Mouse (Mus musculus) embryonic facial prominence, embryonic 11.5 days (tissue): ENCODE data around the gene Llgl1. TPM values are rescaled to one million over a fixed set of nuclear protein-coding genes. Genes with fewer than 3 reads are reported as not detected.

Source experiments
- ATAC-seq: fragments of 200-750 bp; cut with Nextera tagmentation; replicated peaks from 2 replicates; pipeline ENCODE4 v1.8.0; 2017; ENCODE audit warnings: low read depth; ENCODE audit not compliant: insufficient number of reproducible peaks, low FRiP score, low TSS enrichment
- DNase-seq: peaks from one replicate; pipeline ENCODE4 v3.0.0-alpha.2; 2015; ENCODE audit warnings: low spot score
- H3K27ac ChIP-seq: fragments of 300-500 bp; sonication (generic); replicated peaks from 2 replicates; pipeline ENCODE4 v1.5.1; 2014; ENCODE audit warnings: mild to moderate bottlenecking, low read depth, low read length, control low read depth
- H3K27me3 ChIP-seq: fragments of 300-500 bp; sonication (generic); 2 replicates; pipeline ENCODE4 v1.6.1; 2014; ENCODE audit warnings: mild to moderate bottlenecking, low read length, moderate library complexity, mixed read lengths; ENCODE audit not compliant: control insufficient read depth, insufficient read depth
- H3K36me3 ChIP-seq: fragments of 300-500 bp; sonication (generic); replicated peaks from 2 replicates; pipeline ENCODE4 v1.6.1; 2014; ENCODE audit warnings: low read depth, mild to moderate bottlenecking, low read length, moderate library complexity, mixed read lengths; ENCODE audit not compliant: control insufficient read depth, insufficient read depth
- H3K4me1 ChIP-seq: fragments of 300-500 bp; sonication (generic); 2 replicates; pipeline ENCODE4 v1.6.1; 2014; ENCODE audit warnings: low read length, mixed read lengths; ENCODE audit not compliant: control insufficient read depth, insufficient read depth
- H3K4me2 ChIP-seq: fragments of 300-500 bp; sonication (generic); 2 replicates; pipeline ENCODE4 v1.6.1; 2014; ENCODE audit warnings: low read depth, mild to moderate bottlenecking, control low read depth, low read length, moderate library complexity
- H3K4me3 ChIP-seq: fragments of 300-500 bp; sonication (generic); 2 replicates; pipeline ENCODE4 v1.5.1; 2014; ENCODE audit warnings: low read depth, low read length, control low read depth
- H3K9ac ChIP-seq: fragments of 300-500 bp; sonication (generic); replicated peaks from 2 replicates; pipeline ENCODE4 v1.6.1; 2014; ENCODE audit warnings: mild to moderate bottlenecking, control low read depth, low read length
- H3K9me3 ChIP-seq: fragments of 300-500 bp; sonication (generic); replicated peaks from 2 replicates; pipeline ENCODE4 v1.6.1; 2016; ENCODE audit warnings: mild to moderate bottlenecking, low read length, inconsistent platforms, mixed read lengths; ENCODE audit not compliant: control insufficient read depth
- WGBS: fragments of 180-500 bp; shearing (Covaris S2); extraction: QIAGEN DNeasy Blood & Tissue Kit; methylation state at CpG from one replicate; pipeline ENCODE4 v1.1.7; 2014; 5-methylcytosine and 5-hydroxymethylcytosine counted together
- microRNA-seq: library from miRNA; unstranded; fragments of <30 nt; microRNA quantifications from one replicate; pipeline ENCODE4, GENCODE M21; 2016; ENCODE audit warnings: borderline number of aligned reads
- polyA plus RNA-seq: library from polyadenylated mRNA; unstranded; fragments of >200 nt; fragmentation: Nextera tagmentation; extraction: Ambion mirVana; gene quantifications from 2 replicates; pipeline ENCODE4 v1.2.1, GENCODE M21; 2014

Llgl1 gene
- polyA plus RNA-seq, 1 experiment from 2014 or later: 67.8 TPM

- no peak overlapping the region for H3K4me3 ChIP-seq
- WGBS: 67% methylated on average over 3 of the region's 3 CpGs
- H3K9me3 ChIP-seq: no peaks in the 10 kb centered on the region
- H3K4me1 ChIP-seq: no peaks in the 10 kb centered on the region
- ATAC-seq: no peak
- no peak overlapping the region for H3K4me2 ChIP-seq
- H3K27ac ChIP-seq: no peak overlapping the region
- H3K9ac ChIP-seq: no peak overlapping the region
- no peaks in the 10 kb centered on the region for H3K27me3 ChIP-seq
- peaks cover 3% of the 10 kb centered on the region for H3K36me3 ChIP-seq
- no peak for DNase-seq
Measured at GRCm38 (mm10) chr11:60740321-60740720, 40.8 kb downstream of the Llgl1 start.

DNA sequence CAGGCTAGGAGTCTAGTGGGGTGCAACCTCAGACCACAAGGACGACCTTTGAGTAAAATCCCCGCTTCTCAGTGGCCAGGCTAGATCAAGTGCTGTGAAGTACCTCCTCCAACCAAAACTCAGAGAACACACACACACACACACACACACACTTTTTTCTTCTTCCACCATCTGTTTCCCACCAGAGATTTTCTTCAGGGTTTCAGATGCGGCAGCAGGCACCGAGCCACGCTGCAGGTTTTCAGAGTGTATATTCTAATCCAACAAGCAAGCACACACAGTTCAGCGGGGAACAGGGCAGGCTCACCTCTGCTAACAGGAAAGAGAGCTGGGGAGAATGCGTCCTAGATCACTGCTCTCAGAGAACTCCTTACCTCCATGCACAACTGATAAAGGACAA, 56.0 kb downstream of the Llgl1 start:
- H3K36me3 ChIP-seq: no peaks in the 10 kb centered on the region; the same call in none of the 2 replicates
- WGBS: 95% methylated on average over 7 of the region's 7 CpGs

DNA sequence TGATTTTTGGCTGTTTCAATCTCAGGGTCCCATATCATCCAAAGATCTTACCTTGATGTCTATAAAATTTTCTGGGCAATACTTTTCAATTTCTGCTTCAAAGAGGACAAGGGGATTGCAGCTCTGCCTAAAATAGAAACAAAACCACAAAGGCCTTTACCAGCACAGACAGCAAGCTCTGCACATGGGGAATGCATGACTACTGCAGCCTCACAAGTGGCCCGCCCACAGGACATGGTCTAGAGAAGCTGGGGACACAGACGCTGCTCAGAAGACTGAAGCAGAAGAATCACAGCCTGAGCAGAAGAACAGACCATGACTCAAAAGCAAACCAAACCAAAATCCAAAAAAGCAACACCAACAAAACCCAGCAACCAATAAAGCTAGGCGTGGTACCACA, 62.2 kb downstream of the Llgl1 start:
- 92% methylated on average over 3 of the region's 3 CpGs for WGBS
- Histone ChIP-seq H3K27ac (no peak overlapping the region), H3K9ac (no peak overlapping the region), H3K4me2 (no peak overlapping the region), H3K36me3 (no peaks in the 10 kb centered on the region), H3K27me3 (no peaks in the 10 kb centered on the region), H3K4me1 (no peaks in the 10 kb centered on the region), H3K4me3 (no peak overlapping the region), H3K9me3 (no peaks in the 10 kb centered on the region)
- DNase-seq: no peak
- ATAC-seq: no peak

More for the DNA sequence above, 56.0 kb downstream of the Llgl1 start:
- Histone ChIP-seq H3K9ac (no peak overlapping the region), H3K27ac (no peak overlapping the region), H3K4me3 (no peak overlapping the region), H3K4me2 (no peak overlapping the region), H3K27me3 (no peaks in the 10 kb centered on the region), H3K4me1 (no peaks in the 10 kb centered on the region), H3K9me3 (no peaks in the 10 kb centered on the region)
- ATAC-seq (no peak), DNase-seq (no peak)

Small RNA genes within 50 kb of the gene (microRNA-seq; reads per million reads assigned to microRNA genes)
- gene Mir5100: 2.8 reads per million

Other genes starting within 250 kb of the Llgl1 start
- 124 and 136 TPM in 2 replicates for gene Drg2, start 245.1 kb upstream of the Llgl1 start, polyA plus RNA-seq
- gene Myo15, start 230.4 kb upstream of the Llgl1 start, polyA plus RNA-seq: 0.24 and 0.25 TPM in 2 replicates
- 31.4 and 31.5 TPM in 2 replicates for gene Alkbh5, start 163.3 kb upstream of the Llgl1 start, polyA plus RNA-seq
- 50.5 and 56.9 TPM in 2 replicates for gene Flii, start 27.5 kb downstream of the Llgl1 start, polyA plus RNA-seq
- gene Mief2, start 28.7 kb downstream of the Llgl1 start, polyA plus RNA-seq: 11.6 and 14.1 TPM in 2 replicates
- 18.5 and 20.5 TPM in 2 replicates for gene Top3a, start 77.6 kb downstream of the Llgl1 start, polyA plus RNA-seq
- 8.9 and 9.9 TPM in 2 replicates for gene Smcr8, start 77.8 kb downstream of the Llgl1 start, polyA plus RNA-seq
- gene Shmt1, start 112.0 kb downstream of the Llgl1 start, polyA plus RNA-seq: 59.1 and 63.0 TPM in 2 replicates
- 30.7 and 33.7 TPM in 2 replicates for gene Dhrs7b, start 130.9 kb downstream of the Llgl1 start, polyA plus RNA-seq
- gene Tmem11, start 179.5 kb downstream of the Llgl1 start, polyA plus RNA-seq: 60.4 and 65.6 TPM in 2 replicates
- 17.8 and 19.3 TPM in 2 replicates for gene Natd1, start 215.0 kb downstream of the Llgl1 start, polyA plus RNA-seq
- gene Map2k3, start 232.3 kb downstream of the Llgl1 start, polyA plus RNA-seq: 50.4 and 58.1 TPM in 2 replicates